Mouse (Mus musculus): ENCODE measurements around the gene Kcna3.

Gene Kcna3

DNA sequence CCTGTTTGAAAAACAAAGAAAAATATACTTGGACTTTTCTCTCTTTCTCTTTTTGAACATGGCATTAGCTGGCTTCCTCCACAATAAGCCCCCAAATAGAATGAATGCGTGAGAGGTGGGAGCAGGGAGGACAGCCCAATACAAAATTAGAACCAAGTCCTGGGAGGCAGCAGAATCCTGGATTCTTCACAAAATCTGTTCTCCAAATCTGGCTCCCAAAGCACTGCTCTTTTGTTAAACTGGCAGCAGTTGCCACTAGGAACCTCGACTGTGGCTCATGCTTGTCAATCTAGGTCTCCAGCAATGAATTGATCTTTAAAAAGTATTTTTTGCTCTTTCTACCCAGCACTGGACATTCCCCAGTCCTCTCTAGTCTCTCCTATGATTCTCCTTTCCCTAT lies 17.7 kb upstream of the Kcna3 start:
- no peaks in the 10 kb centered on the region for H3K36me3 ChIP-seq (ENCODE audit: insufficient read depth, low read length)
- no peaks in the 10 kb centered on the region for H3K4me1 ChIP-seq (replicated peaks; ENCODE audit: low read depth, low read length)
- H3K4me3 ChIP-seq (replicated peaks; ENCODE audit: low read length), result no peak overlapping the region
- peaks cover 4% of the 10 kb centered on the region; the same call in 1 of the 2 replicates for H3K9me3 ChIP-seq (ENCODE audit: low read length)
- H3K27me3 ChIP-seq (ENCODE audit: insufficient read depth, low read length), result no peaks in the 10 kb centered on the region
- TF ChIP-seq POU5F1 (IDR thresholded peaks at IDR 0.05; ENCODE audit: borderline replicate concordance, low read length) (no peak), NANOG (IDR thresholded peaks at IDR 0.05; ENCODE audit: borderline replicate concordance, low read length) (no peak), CTCF (conservative IDR thresholded peaks at IDR 0.05; ENCODE audit: low read length) (no peak)

DNA sequence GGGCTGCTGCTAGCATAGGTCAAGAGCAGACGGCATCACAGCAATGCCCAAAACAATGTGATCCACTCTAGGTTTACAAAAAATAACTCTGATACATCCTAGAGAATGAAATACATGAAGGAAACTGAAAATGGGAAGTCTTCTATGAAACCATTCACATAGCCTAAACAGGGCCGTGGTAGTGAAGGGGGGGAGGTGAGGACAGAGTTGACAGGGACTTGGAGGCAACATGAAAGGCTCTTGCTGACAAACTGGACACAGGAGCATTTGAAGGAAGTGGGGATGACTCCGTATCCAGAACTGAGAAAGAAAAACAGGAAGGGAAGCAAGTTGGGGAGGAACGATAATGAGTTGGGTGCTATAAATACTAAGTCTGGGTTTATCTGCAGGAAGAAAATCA lies 4.4 kb upstream of the Kcna3 start:
- no peaks in the 10 kb centered on the region for H3K9me3 ChIP-seq (ENCODE audit: low read length)
- H3K4me3 ChIP-seq (replicated peaks; ENCODE audit: low read length), result no peak overlapping the region
- no peak for TF ChIP-seq CTCF (conservative IDR thresholded peaks at IDR 0.05; ENCODE audit: low read length)
- no peak for TF ChIP-seq POU5F1 (IDR thresholded peaks at IDR 0.05; ENCODE audit: borderline replicate concordance, low read length)
- no peak for TF ChIP-seq NANOG (IDR thresholded peaks at IDR 0.05; ENCODE audit: borderline replicate concordance, low read length)
- peaks cover 40% of the 10 kb centered on the region for H3K27me3 ChIP-seq (ENCODE audit: insufficient read depth, low read length)
- no peaks in the 10 kb centered on the region for H3K36me3 ChIP-seq (ENCODE audit: insufficient read depth, low read length)
- peaks cover 7% of the 10 kb centered on the region; the same call in 1 of the 2 replicates for H3K4me1 ChIP-seq (replicated peaks; ENCODE audit: low read depth, low read length)

GRCm38 (mm10) chr3:107034776-107035175 lies 1.2 kb upstream of the Kcna3 start:
- peaks cover 66% of the 10 kb centered on the region for H3K27me3 ChIP-seq (ENCODE audit: insufficient read depth, low read length)
- H3K36me3 ChIP-seq (ENCODE audit: insufficient read depth, low read length), result no peaks in the 10 kb centered on the region
- TF ChIP-seq POU5F1 (IDR thresholded peaks at IDR 0.05; ENCODE audit: borderline replicate concordance, low read length), result no peak
- no peak for TF ChIP-seq NANOG (IDR thresholded peaks at IDR 0.05; ENCODE audit: borderline replicate concordance, low read length)
- no peak for TF ChIP-seq CTCF (conservative IDR thresholded peaks at IDR 0.05; ENCODE audit: low read length)
- peaks cover 4% of the 10 kb centered on the region; the same call in 1 of the 2 replicates for H3K9me3 ChIP-seq (ENCODE audit: low read length)
- H3K4me3 ChIP-seq (replicated peaks; ENCODE audit: low read length), result no peak overlapping the region
- H3K4me1 ChIP-seq (replicated peaks; ENCODE audit: low read depth, low read length), result peaks cover 15% of the 10 kb centered on the region

DNA sequence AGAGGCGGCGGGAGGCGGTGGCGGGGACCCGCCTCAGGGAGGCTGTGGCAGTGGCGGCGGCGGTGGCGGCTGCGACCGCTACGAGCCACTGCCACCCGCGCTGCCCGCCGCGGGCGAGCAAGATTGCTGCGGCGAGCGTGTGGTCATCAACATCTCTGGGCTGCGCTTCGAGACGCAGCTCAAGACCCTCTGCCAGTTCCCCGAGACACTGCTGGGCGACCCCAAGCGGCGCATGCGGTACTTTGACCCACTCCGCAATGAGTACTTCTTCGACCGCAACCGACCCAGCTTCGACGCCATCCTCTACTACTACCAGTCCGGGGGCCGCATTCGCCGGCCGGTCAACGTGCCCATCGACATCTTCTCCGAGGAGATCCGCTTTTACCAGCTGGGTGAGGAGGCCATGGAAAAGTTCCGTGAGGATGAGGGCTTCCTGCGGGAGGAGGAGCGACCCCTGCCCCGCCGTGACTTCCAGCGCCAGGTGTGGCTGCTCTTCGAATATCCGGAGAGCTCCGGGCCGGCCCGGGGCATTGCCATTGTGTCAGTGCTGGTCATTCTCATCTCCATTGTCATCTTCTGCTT lies 580 bp downstream of the Kcna3 start:
- no peaks in the 10 kb centered on the region for H3K36me3 ChIP-seq (ENCODE audit: insufficient read depth, low read length)
- peak overlapping the region; percentile 82 for H3K4me3 ChIP-seq (replicated peaks; ENCODE audit: low read length)
- peaks cover 62% of the 10 kb centered on the region for H3K27me3 ChIP-seq (ENCODE audit: insufficient read depth, low read length)
- peaks cover 4% of the 10 kb centered on the region; the same call in 1 of the 2 replicates for H3K9me3 ChIP-seq (ENCODE audit: low read length)
- peaks cover 15% of the 10 kb centered on the region for H3K4me1 ChIP-seq (replicated peaks; ENCODE audit: low read depth, low read length)
- no peak for TF ChIP-seq CTCF (conservative IDR thresholded peaks at IDR 0.05; ENCODE audit: low read length)
- TF ChIP-seq NANOG (IDR thresholded peaks at IDR 0.05; ENCODE audit: borderline replicate concordance, low read length), result no peak

- peaks cover 59% of the 10 kb centered on the region for H3K27me3 ChIP-seq (ENCODE audit: insufficient read depth, low read length)
- TF ChIP-seq POU5F1 (IDR thresholded peaks at IDR 0.05; ENCODE audit: borderline replicate concordance, low read length) (no peak), NANOG (IDR thresholded peaks at IDR 0.05; ENCODE audit: borderline replicate concordance, low read length) (no peak), CTCF (conservative IDR thresholded peaks at IDR 0.05; ENCODE audit: low read length) (no peak)
- H3K4me1 ChIP-seq (replicated peaks; ENCODE audit: low read depth, low read length), result peaks cover 15% of the 10 kb centered on the region
- H3K4me3 ChIP-seq (replicated peaks; ENCODE audit: low read length), result peak overlapping the region; percentile 82
- H3K36me3 ChIP-seq (ENCODE audit: insufficient read depth, low read length), result no peaks in the 10 kb centered on the region
- peaks cover 4% of the 10 kb centered on the region; the same call in 1 of the 2 replicates for H3K9me3 ChIP-seq (ENCODE audit: low read length)
Measured at GRCm38 (mm10) chr3:107037105-107037504, 1.1 kb downstream of the Kcna3 start.

DNA sequence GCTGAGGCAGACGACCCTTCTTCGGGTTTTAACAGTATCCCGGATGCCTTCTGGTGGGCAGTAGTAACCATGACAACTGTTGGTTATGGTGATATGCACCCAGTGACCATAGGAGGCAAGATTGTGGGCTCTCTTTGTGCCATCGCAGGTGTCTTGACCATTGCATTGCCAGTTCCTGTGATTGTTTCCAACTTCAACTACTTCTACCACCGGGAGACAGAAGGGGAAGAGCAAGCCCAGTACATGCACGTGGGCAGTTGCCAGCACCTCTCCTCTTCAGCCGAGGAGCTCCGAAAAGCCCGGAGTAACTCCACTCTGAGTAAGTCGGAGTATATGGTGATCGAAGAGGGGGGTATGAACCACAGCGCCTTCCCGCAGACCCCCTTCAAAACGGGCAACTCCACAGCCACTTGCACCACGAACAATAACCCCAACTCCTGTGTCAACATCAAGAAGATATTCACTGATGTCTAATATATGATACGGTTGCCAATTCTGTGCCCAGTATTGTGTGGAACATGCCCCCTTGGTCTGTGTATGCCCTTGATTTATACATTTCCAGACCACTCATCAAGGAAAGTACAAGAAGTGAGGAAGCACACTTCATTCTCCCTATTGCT lies 1.7 kb downstream of the Kcna3 start:
- H3K4me1 ChIP-seq (replicated peaks; ENCODE audit: low read depth, low read length), result peaks cover 15% of the 10 kb centered on the region
- 0 out of 2 replicates have a peak overlapping the region, but pooled peaks have one; percentile 82 for H3K4me3 ChIP-seq (replicated peaks; ENCODE audit: low read length)
- H3K27me3 ChIP-seq (ENCODE audit: insufficient read depth, low read length), result peaks cover 57% of the 10 kb centered on the region
- no peaks in the 10 kb centered on the region for H3K36me3 ChIP-seq (ENCODE audit: insufficient read depth, low read length)
- no peak for TF ChIP-seq POU5F1 (IDR thresholded peaks at IDR 0.05; ENCODE audit: borderline replicate concordance, low read length)
- no peak for TF ChIP-seq NANOG (IDR thresholded peaks at IDR 0.05; ENCODE audit: borderline replicate concordance, low read length)
- TF ChIP-seq CTCF (conservative IDR thresholded peaks at IDR 0.05; ENCODE audit: low read length), result no peak
- peaks cover 4% of the 10 kb centered on the region; the same call in 1 of the 2 replicates for H3K9me3 ChIP-seq (ENCODE audit: low read length)

DNA sequence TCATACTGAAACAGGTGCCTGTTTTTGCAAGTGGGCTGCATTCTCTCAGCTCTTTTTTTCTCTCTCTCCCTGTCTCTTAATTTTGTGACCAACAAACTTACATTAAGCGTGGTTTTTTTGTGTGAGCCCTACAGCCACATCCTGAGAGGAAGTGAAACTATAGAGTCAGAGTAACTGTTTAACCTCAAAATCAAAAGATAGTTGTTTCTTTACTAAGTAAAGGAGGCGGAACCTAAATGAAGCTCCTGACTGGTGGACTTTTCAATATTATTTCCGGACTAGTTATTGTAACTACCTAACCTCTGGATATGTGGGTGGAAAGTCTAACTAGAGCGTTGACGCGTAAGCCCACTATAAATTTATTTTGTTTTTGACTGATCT lies 2.2 kb downstream of the Kcna3 start:
- no peaks in the 10 kb centered on the region for H3K36me3 ChIP-seq (ENCODE audit: insufficient read depth, low read length)
- peaks cover 4% of the 10 kb centered on the region; the same call in 1 of the 2 replicates for H3K9me3 ChIP-seq (ENCODE audit: low read length)
- no peak overlapping the region for H3K4me3 ChIP-seq (replicated peaks; ENCODE audit: low read length)
- peaks cover 15% of the 10 kb centered on the region for H3K4me1 ChIP-seq (replicated peaks; ENCODE audit: low read depth, low read length)
- peaks cover 57% of the 10 kb centered on the region for H3K27me3 ChIP-seq (ENCODE audit: insufficient read depth, low read length)
- TF ChIP-seq POU5F1 (IDR thresholded peaks at IDR 0.05; ENCODE audit: borderline replicate concordance, low read length), result no peak
- TF ChIP-seq CTCF (conservative IDR thresholded peaks at IDR 0.05; ENCODE audit: low read length), result no peak
- TF ChIP-seq NANOG (IDR thresholded peaks at IDR 0.05; ENCODE audit: borderline replicate concordance, low read length), result no peak

- Histone ChIP-seq H3K27me3 (ENCODE audit: insufficient read depth, low read length) (peaks cover 53% of the 10 kb centered on the region), H3K36me3 (ENCODE audit: insufficient read depth, low read length) (no peaks in the 10 kb centered on the region), H3K9me3 (ENCODE audit: low read length) (peaks cover 4% of the 10 kb centered on the region; the same call in 1 of the 2 replicates), H3K4me1 (replicated peaks; ENCODE audit: low read depth, low read length) (peaks cover 15% of the 10 kb centered on the region), H3K4me3 (replicated peaks; ENCODE audit: low read length) (no peak overlapping the region)
- TF ChIP-seq NANOG (IDR thresholded peaks at IDR 0.05; ENCODE audit: borderline replicate concordance, low read length) (no peak), POU5F1 (IDR thresholded peaks at IDR 0.05; ENCODE audit: borderline replicate concordance, low read length) (no peak), CTCF (conservative IDR thresholded peaks at IDR 0.05; ENCODE audit: low read length) (no peak)
Measured at GRCm38 (mm10) chr3:107038661-107039223, 2.8 kb downstream of the Kcna3 start.

All from E14TG2a.4 (cell line).